Mouse (Mus musculus): ENCODE measurements around the gene Mog.
"Not testable (repeated sequence)": the region's sequence is repeated elsewhere in the genome, so short reads cannot be mapped to it uniquely, and the experiment has no call there.

The Mog gene

GRCm38 (mm10) chr17:36994528-36994927, 28.7 kb downstream of the Mog start:
- no peak for DNase-seq (ENCODE audit: low spot score)

- DNase-seq (ENCODE audit: low spot score): no peak
Observed at GRCm38 (mm10) chr17:36993770-36994325, 29.4 kb downstream of the Mog start.

DNA sequence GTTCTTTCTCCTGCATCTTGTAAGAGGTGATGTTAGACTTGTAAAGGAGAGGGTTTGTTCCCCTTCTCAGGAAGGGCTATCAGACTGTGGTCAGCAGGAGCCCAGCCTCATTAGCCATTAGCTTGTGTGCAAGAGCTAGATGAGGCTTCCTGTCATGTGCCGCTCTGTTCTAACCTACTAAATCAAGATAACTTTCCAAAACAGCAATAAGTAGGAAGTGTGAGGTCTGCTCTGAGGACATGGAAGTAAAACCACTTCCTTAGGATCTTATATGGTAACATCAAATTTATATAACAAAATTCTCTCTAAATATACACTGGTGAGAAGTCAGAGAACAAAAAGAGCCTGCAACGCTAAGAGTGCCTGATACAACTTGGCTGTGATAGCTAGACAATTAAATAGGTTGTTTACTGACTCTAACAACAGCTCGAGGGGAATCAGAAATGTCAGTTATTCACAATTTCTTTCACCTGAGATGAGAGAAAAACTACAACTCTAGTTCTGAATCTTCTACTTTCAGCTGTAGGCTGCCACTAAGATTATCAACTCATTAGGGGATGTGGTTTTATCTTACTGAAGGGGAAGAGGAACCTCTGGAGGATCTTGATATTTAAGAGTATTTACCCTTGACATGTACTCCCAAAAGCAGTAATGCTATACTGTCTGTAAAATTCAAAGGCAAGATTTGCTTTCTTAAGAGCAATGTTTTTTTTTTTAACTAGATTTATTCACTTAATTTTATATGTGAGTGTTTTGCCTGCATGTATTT, 30.7 kb downstream of the Mog start:
- no peak for DNase-seq (ENCODE audit: low spot score)

DNA sequence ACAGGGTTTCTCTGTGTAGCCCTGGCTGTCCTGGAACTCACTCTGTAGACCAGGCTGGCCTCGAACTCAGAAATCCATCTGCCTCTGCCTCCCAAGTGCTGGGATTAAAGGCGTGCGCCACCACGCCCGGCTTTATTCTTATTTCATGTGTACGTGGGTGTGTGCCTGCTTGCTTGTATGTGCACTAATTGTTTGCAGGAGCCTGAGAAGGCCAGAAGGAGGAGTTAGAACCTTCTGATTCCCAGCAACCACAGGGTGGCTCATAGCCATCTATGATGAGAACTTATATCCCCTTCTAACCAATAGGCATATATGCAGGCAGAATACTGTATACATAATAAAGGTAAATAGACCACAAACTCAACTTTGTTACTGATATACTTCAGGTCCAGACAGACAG, 32.6 kb downstream of the Mog start:
- DNase-seq (ENCODE audit: low spot score): not testable (repeated sequence)

DNA sequence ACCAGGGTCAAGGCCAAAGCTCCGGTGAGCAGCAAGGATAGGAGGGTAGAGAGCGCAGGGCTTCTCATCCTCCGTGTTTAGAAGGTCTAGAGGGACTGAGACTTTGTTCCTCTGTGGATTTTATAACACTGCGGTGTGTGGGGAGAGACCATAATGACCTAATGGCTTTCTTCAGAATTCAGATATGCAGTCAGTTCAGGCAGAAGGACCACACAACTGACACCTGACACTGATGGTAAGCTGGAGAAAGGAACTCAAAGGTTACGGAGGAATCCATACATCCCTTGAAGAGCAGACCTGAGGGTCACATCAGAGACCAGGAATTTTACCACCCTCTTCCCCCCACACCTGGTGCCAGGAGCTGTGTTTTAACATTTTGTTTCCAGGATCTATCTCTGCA, 33.8 kb downstream of the Mog start, which contains the start of gene H2-M5:
Gene H2-M5 (minus strand): TSS at position 101 of the 400 bp plus-strand sequence.
- no peak for DNase-seq (ENCODE audit: low spot score)

DNA sequence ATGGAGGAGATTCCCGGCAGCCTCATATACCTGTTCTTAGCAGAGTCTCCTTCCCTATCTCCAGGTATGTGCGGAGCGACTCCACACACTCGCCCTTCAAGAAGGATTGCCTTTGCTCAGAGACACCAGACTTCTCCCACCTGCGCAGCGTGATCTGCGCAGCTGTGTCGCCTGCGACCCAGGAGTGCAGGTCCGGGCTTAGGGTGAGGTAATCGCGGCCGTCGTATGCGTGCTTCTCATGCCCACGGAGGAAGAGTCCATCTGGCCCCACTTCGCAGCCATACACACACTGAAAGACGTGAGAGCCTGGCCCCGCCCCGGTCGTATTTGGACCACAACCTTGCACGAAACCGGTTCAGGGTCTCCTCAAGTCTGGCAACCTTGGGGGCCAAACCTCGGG, 34.7 kb downstream of the Mog start:
- DNase-seq (ENCODE audit: low spot score): no peak

DNA sequence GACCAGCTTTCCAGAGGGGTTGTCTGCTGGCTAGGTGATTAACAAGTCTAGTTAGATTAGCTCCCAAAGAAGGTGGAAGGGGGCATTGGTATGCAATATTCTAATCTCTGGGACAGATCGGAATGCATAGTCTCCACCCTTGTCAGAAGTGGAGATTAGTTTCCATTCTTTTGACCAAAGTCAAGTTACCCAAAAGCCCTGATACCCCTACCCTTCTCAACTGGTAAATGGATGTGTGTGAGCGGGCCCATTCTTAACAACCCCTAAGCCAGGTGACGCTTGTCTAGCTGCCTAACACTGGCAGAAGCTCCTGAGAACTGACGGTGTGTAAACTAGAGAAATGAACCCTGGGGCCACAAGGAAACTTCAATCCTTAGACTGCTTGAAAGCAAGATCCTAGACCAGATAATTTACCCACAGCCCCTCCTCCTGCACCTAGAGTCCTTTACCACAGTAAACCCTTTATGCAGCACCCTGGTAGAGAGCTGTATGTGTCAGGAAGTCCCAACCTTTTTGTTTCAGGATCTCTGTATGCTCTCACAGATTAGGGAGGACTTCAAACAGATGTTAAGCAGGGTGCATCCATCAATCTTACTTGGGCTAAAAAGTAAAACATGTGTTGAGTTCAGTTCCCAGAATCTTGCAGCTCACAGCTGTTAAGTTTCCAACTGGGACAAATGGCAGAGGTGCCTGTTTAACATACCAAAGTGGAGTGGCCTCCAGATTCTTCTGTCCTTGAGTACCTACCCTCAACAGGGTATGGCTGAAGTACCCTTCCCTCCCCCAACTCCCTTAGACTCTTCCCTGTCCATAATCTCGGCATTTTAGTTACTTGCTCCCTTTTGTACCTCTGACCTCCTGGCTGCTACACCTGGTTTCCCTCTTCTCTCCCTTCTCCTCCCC, 40.7 kb downstream of the Mog start:
- no peak for DNase-seq (ENCODE audit: low spot score)

DNA sequence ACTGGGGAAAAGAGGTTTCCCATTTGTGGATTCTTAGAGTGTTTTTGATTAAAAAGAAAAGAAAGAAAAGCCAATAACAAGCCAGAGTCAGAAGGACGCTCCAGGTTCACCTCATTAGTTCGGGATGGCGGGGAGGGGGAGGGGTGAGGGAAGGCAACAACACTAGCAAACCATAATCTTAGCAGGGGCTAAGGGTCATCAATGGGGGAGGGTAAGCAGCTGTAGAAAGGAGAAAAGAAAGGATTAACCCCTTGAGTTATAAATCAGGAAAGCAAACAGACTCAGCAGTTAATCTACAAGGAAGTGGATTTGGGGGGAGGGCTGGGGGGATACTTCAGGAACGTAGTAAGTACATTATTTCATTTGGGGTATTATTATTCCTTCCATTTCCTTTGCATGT, 41.4 kb downstream of the Mog start:
- DNase-seq (ENCODE audit: low spot score): no peak

- DNase-seq (ENCODE audit: low spot score): no peak
Observed at GRCm38 (mm10) chr17:36981221-36981813, 41.9 kb downstream of the Mog start, which contains the start of gene 2410137M14Rik. 2410137M14Rik (minus strand) TSS chr17:36981237.

GRCm38 (mm10) chr17:36973271-36973787, 49.9 kb downstream of the Mog start:
- DNase-seq (ENCODE audit: low spot score): no peak

GRCm38 (mm10) chr17:36972791-36973190, 50.4 kb downstream of the Mog start:
- DNase-seq (ENCODE audit: low spot score): no peak

- no peak for DNase-seq (ENCODE audit: low spot score)
Observed at GRCm38 (mm10) chr17:36971172-36971850, 51.9 kb downstream of the Mog start.

DNA sequence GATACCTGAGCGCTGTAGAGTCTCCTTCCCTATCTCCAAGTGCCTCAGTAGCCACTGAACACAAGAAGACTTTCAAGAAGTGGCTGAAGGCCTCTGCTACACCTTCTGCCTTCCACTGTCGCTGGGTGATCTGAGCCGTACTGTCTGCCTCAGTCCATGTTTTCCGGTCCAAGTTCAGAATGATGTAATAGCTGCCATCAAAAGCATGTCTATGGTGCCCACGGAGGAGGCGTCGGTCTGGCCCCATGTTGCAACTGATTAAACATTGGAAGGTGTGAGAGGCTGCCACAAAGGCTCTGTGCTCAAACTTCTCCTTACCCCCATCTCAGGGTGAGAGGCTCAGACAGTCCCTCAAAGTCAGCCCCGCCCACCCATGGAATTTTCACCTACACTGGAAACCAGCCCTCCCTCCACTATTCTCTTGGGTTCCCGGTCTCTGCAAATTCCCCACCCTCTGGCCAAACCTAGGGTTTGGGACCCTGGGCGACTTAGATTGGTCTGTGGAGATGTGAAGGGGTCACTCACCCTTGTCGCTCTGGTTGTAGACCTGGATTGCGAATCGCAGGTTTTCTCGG, 52.8 kb downstream of the Mog start:
- DNase-seq (ENCODE audit: low spot score): no peak

DNA sequence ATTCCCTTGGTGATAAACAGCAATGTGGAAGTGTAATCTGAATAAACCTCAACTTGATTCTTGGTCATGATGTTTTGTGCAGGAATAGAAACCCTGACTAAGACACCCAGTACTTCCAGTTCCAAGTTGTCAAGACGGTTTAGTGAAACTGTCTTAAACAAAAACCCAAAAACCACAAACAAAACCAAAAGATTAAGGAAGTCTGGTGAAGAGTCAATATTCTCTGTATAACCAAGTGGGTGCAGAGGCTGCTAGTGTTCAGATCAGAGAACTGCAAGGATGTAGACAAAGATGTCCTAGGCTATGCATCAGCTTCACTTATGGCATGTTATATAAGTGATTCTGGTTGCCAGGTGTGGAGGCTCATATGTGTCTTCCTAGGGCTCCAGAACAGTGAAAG, 56.3 kb downstream of the Mog start:
- no peak for DNase-seq (ENCODE audit: low spot score)

GRCm38 (mm10) chr17:36961125-36961524, 62.1 kb downstream of the Mog start:
- DNase-seq (ENCODE audit: low spot score): no peak
